Mouse (Mus musculus) limb, embryonic 14.5 days (tissue): Measurements from ENCODE around the gene Pigc. TPM values are rescaled to one million over a fixed set of nuclear protein-coding genes. Genes with fewer than 3 reads are reported as not detected.

Experiments used
- ATAC-seq: fragments of 200-750 bp; cut with Nextera tagmentation; 2 replicates; pipeline ENCODE4 v1.8.0; 2017; ENCODE audit warnings: low read depth, moderate number of reproducible peaks, moderate TSS enrichment; ENCODE audit not compliant: low FRiP score
- DNase-seq: peaks from one replicate; pipeline ENCODE4 v3.0.0-alpha.2; 2015; ENCODE audit warnings: low spot score
- H3K27ac ChIP-seq: fragments of 300-500 bp; sonication (generic); replicated peaks from 2 replicates; pipeline ENCODE4 v1.5.1; 2014; ENCODE audit warnings: low read depth, mild to moderate bottlenecking, low read length, moderate library complexity, mixed read lengths
- H3K27me3 ChIP-seq: fragments of 300-500 bp; sonication (generic); 2 replicates; pipeline ENCODE4 v1.6.1; 2014; ENCODE audit warnings: low read length, mixed read lengths; ENCODE audit not compliant: control insufficient read depth, insufficient read depth
- H3K36me3 ChIP-seq: fragments of 300-500 bp; sonication (generic); 2 replicates; pipeline ENCODE4 v1.6.1; 2014; ENCODE audit warnings: mild to moderate bottlenecking, low read length, moderate library complexity, mixed read lengths; ENCODE audit not compliant: control insufficient read depth, insufficient read depth
- H3K4me1 ChIP-seq: fragments of 300-500 bp; sonication (generic); 2 replicates; pipeline ENCODE4 v1.6.1; 2014; ENCODE audit warnings: antibody characterized with exemption, low read length, mixed read lengths; ENCODE audit not compliant: control insufficient read depth, insufficient read depth
- H3K4me2 ChIP-seq: fragments of 300-500 bp; sonication (generic); replicated peaks from 2 replicates; pipeline ENCODE4 v1.6.1; 2014; ENCODE audit warnings: low read depth, mild to moderate bottlenecking, low read length, moderate library complexity; ENCODE audit not compliant: severe bottlenecking
- H3K4me3 ChIP-seq: fragments of 300-500 bp; sonication (generic); replicated peaks from 2 replicates; pipeline ENCODE4 v1.5.1; 2014; ENCODE audit warnings: low read length
- H3K9ac ChIP-seq: fragments of 300-500 bp; sonication (generic); 2 replicates; pipeline ENCODE4 v1.6.1; 2014; ENCODE audit warnings: mild to moderate bottlenecking, low read depth, low read length, moderate library complexity; ENCODE audit not compliant: severe bottlenecking
- H3K9me3 ChIP-seq: fragments of 300-500 bp; sonication (generic); 2 replicates; pipeline ENCODE4 v1.6.1; 2016; ENCODE audit warnings: low read length; ENCODE audit not compliant: control insufficient read depth
- POLR2A ChIP-seq: fragments of 200-500 bp; IDR thresholded peaks from 2 replicates; pipeline ENCODE4 v1.8.0; 2012; ENCODE audit warnings: inconsistent platforms, mild to moderate bottlenecking, moderate library complexity, borderline replicate concordance; ENCODE audit not compliant: insufficient read depth, insufficient read length; ENCODE audit errors: extremely low read depth
- WGBS: fragments of 180-500 bp; shearing (Covaris S2); extraction: QIAGEN DNeasy Blood & Tissue Kit; methylation state at CpG from one replicate; pipeline ENCODE4 v1.1.7; 2014; 5-methylcytosine and 5-hydroxymethylcytosine counted together
- polyA plus RNA-seq, 2 experiments: library from polyadenylated mRNA; depleted of rRNA in 1 of 2; stranded (reverse) in 1 of 2; unstranded in 1 of 2; fragments of >200 nt; fragmentation: Nextera tagmentation in 1 of 2; extraction: Ambion mirVana in 1 of 2; gene quantifications; 2 replicates each; pipeline versions ENCODE4 v1.2.1 to v1.2.3; 2012 to 2014

Pigc gene
- polyA plus RNA-seq, 2 experiments: 36.9 to 52.8 TPM

- TF ChIP-seq POLR2A: no peak
- H3K4me2 ChIP-seq: peak overlapping the region; percentile 28
- ATAC-seq: peak; percentile 21; the same call in 1 of the 2 replicates
Observed at GRCm38 (mm10) chr1:162004821-162005770, 36.1 kb downstream of the Pigc start.

GRCm38 (mm10) chr1:162006109-162006508, 37.1 kb downstream of the Pigc start:
- ATAC-seq: no peak
- Histone ChIP-seq H3K27me3 (no peaks in the 10 kb centered on the region), H3K4me1 (peaks cover 82% of the 10 kb centered on the region), H3K36me3 (0 out of 2 replicates have a peak, but pooled peaks cover 3% of the 10 kb centered on the region), H3K4me2 (no peak overlapping the region), H3K9ac (0 out of 2 replicates have a peak overlapping the region, but pooled peaks have one; percentile 18), H3K9me3 (no peaks in the 10 kb centered on the region), H3K4me3 (no peak overlapping the region), H3K27ac (peak overlapping the region; percentile 98)
- WGBS: 66% methylated on average over 9 of the region's 9 CpGs
- no peak for TF ChIP-seq POLR2A
- DNase-seq: no peak

More at GRCm38 (mm10) chr1:162004821-162005770, 36.1 kb downstream of the Pigc start:
- Histone ChIP-seq H3K4me3 (peak overlapping the region; percentile 7; the same call in 1 of the 2 replicates), H3K9ac (peak overlapping the region; percentile 32; the same call in 1 of the 2 replicates), H3K36me3 (no peaks in the 10 kb centered on the region), H3K4me1 (peaks cover 88% of the 10 kb centered on the region), H3K27me3 (no peaks in the 10 kb centered on the region), H3K27ac (peak overlapping the region; percentile 94), H3K9me3 (no peaks in the 10 kb centered on the region)
- peak; percentile 68 for DNase-seq
- 38% methylated on average over 23 of the region's 23 CpGs for WGBS

GRCm38 (mm10) chr1:162008208-162008607, 39.2 kb downstream of the Pigc start:
- Histone ChIP-seq H3K4me1 (peaks cover 71% of the 10 kb centered on the region), H3K27ac (peak overlapping the region; percentile 98), H3K36me3 (0 out of 2 replicates have a peak, but pooled peaks cover 7% of the 10 kb centered on the region), H3K9ac (peak overlapping the region; percentile 52), H3K4me3 (no peak overlapping the region), H3K4me2 (peak overlapping the region; percentile 40), H3K27me3 (no peaks in the 10 kb centered on the region), H3K9me3 (no peaks in the 10 kb centered on the region)
- 16% methylated on average over 4 of the region's 4 CpGs for WGBS
- DNase-seq (peak; percentile 83), ATAC-seq (peak; percentile 51)
- no peak for TF ChIP-seq POLR2A

GRCm38 (mm10) chr1:162008631-162009067, 39.7 kb downstream of the Pigc start:
- Histone ChIP-seq H3K36me3 (0 out of 2 replicates have a peak, but pooled peaks cover 7% of the 10 kb centered on the region), H3K4me3 (no peak overlapping the region; the same call in 1 of the 2 replicates), H3K9me3 (no peaks in the 10 kb centered on the region), H3K4me2 (peak overlapping the region; percentile 40), H3K27me3 (no peaks in the 10 kb centered on the region), H3K9ac (peak overlapping the region; percentile 52), H3K4me1 (peaks cover 71% of the 10 kb centered on the region), H3K27ac (peak overlapping the region; percentile 98)
- peak; percentile 54 for ATAC-seq
- TF ChIP-seq POLR2A: no peak
- WGBS: 9% methylated on average over 8 of the region's 8 CpGs
- DNase-seq: peak; percentile 51

GRCm38 (mm10) chr1:162009086-162009485, 40.1 kb downstream of the Pigc start:
- H3K36me3 ChIP-seq: 0 out of 2 replicates have a peak, but pooled peaks cover 7% of the 10 kb centered on the region
- H3K27ac ChIP-seq: peak overlapping the region; percentile 98
- H3K9me3 ChIP-seq: no peaks in the 10 kb centered on the region
- peak overlapping the region; percentile 40 for H3K4me2 ChIP-seq
- no peak for TF ChIP-seq POLR2A
- ATAC-seq (0 out of 2 replicates have a peak, but pooled peaks have one; percentile 1), DNase-seq (peak; percentile 42)
- peaks cover 71% of the 10 kb centered on the region for H3K4me1 ChIP-seq
- peak overlapping the region; percentile 52 for H3K9ac ChIP-seq
- H3K27me3 ChIP-seq: no peaks in the 10 kb centered on the region
- H3K4me3 ChIP-seq: no peak overlapping the region; the same call in 1 of the 2 replicates
- WGBS: 13% methylated on average over 8 of the region's 8 CpGs
